16 mouse cellular contexts compared by ENCODE assay signal in the genomic region with DNA sequence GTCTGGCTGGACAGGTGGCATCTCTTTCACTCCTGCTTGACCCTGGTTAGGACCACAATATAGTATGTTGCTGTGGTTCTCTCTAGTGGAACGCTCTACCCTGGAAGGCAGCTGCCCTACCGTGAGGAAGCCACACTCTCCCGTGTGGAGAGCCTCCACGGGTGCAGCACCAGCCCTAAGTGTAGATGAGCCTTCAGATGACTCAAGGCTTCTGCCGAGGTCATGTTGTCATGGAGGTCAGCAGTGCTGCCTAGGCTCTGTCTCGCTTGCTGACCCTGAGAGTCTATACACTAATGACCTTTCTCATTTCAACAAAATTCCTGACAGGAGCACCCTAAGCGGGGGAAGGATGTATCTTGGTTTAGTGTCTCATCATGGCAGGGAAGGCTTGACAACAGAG.
"Had no signal": no experiment of that assay in that cellular context is flagged by ENCODE, and none has a peak within 500 bp of the region (broad histone marks: within the 10 kb centered on the region; RNA-seq: fewer than 3 reads in every experiment).

No protein-coding gene starts in this region.

- H3K9ac ChIP-seq: heart, embryonic 12.5 days; heart, embryonic 15.5 days; hindbrain, embryonic 12.5 days; hindbrain, embryonic 14.5 days; hindbrain, embryonic 15.5 days; intestine, embryonic 15.5 days; kidney, embryonic 15.5 days had no signal

- H3K4me2 ChIP-seq: heart, embryonic 12.5 days; heart, embryonic 13.5 days; heart, embryonic 15.5 days; hindbrain, embryonic 12.5 days; hindbrain, embryonic 14.5 days; hindbrain, embryonic 15.5 days; intestine, embryonic 15.5 days; kidney, embryonic 15.5 days had no signal

- H3K36me3 ChIP-seq: hindbrain, embryonic 15.5 days had no signal

- H3K4me3 ChIP-seq: heart, embryonic 12.5 days; heart, embryonic 13.5 days; heart, embryonic 15.5 days; hindbrain, embryonic 12.5 days; hindbrain, embryonic 15.5 days; intestine, embryonic 15.5 days; kidney, embryonic 15.5 days; layer of hippocampus, adult 2 months; left cerebral cortex, adult 2 months had no signal

- DNase-seq: layer of hippocampus, adult 9-11 months; layer of hippocampus, postnatal 36 days had no signal

- H3K27me3 ChIP-seq: heart, embryonic 12.5 days; heart, embryonic 13.5 days; heart, embryonic 15.5 days; hindbrain, embryonic 12.5 days; hindbrain, embryonic 15.5 days; intestine, embryonic 15.5 days; kidney, embryonic 15.5 days had no signal

- H3K9me3 ChIP-seq: heart, embryonic 12.5 days; heart, embryonic 13.5 days; heart, embryonic 15.5 days; hindbrain, embryonic 12.5 days; hindbrain, embryonic 15.5 days; intestine, embryonic 15.5 days; kidney, embryonic 15.5 days had no signal

- H3K27ac ChIP-seq: heart, embryonic 13.5 days; heart, embryonic 15.5 days; hindbrain, embryonic 12.5 days; hindbrain, embryonic 14.5 days; hindbrain, embryonic 15.5 days; intestine, embryonic 15.5 days; kidney, embryonic 15.5 days; kidney, postnatal 0 days; layer of hippocampus, adult 2 months; left cerebral cortex, adult 2 months had no signal

- ATAC-seq: inflammation-experienced regulatory T-cells, adult 6 months; intestine, embryonic 15.5 days; intestine, embryonic 16.5 days; intestine, postnatal 0 days had no signal
